Mouse (Mus musculus) CD4-positive helper T cell, adult 2 months (primary cell): ENCODE measurements at regions not wholly inside any gene's neighbourhood (a gene's known extent, or its start where the extent isn't known, plus 50 kb on each side); places are given as distances from the start of the nearest gene placed in this dataset.

Experiments used
- DNase-seq: peaks from one replicate; pipeline ENCODE4 v3.0.0-alpha.2; 2012; ENCODE audit warnings: low read depth, missing footprints, low spot score

DNA sequence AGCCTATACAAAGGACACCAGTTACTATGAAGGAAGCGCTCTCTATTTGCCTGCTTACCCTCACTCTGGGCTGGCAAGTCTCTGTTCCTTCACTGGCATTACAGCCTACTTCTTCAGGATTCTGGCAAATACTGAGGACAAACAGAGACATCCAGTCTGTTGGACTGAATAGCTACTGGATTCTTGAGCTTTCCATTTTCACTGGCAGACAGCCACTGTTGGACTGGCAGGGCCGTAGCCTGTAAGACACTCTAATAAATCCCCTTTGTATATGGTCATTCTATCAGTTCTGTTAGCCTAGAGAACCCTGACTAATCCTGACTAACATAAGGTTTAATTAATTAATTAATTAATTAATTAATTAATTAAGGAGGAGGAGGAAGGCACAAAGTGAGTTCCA lies 72.4 kb upstream of the Dhrs4 start:
- DNase-seq, result no peak
